Mouse (Mus musculus): ENCODE results near the gene Cercam.
"Not testable (repeated sequence)": the region's sequence is repeated elsewhere in the genome, so short reads cannot be mapped to it uniquely, and the experiment has no call there.

Gene Cercam

GRCm38 (mm10) chr2:29853736-29854135, 15.2 kb upstream of the Cercam start:
- no peak for DNase-seq (ENCODE audit: low spot score in 2 of 2)

- no peak for DNase-seq (ENCODE audit: low spot score in 2 of 2)
Measured at GRCm38 (mm10) chr2:29855585-29856210, 13.3 kb upstream of the Cercam start.

- no peak for DNase-seq (ENCODE audit: low spot score in 2 of 2)
Measured at GRCm38 (mm10) chr2:29856451-29857260, 12.3 kb upstream of the Cercam start.

GRCm38 (mm10) chr2:29857341-29857740, 11.6 kb upstream of the Cercam start:
- DNase-seq (ENCODE audit: low spot score in 2 of 2), result no peak

- no peak for DNase-seq (ENCODE audit: low spot score in 2 of 2)
Measured at GRCm38 (mm10) chr2:29857967-29858366, 11.0 kb upstream of the Cercam start.

- DNase-seq (ENCODE audit: low spot score in 2 of 2), result peak; percentile 51 to 59
Measured at GRCm38 (mm10) chr2:29858748-29859473, 10.1 kb upstream of the Cercam start.

GRCm38 (mm10) chr2:29865125-29865524, 3.8 kb upstream of the Cercam start:
- DNase-seq (ENCODE audit: low spot score in 2 of 2), result no peak

GRCm38 (mm10) chr2:29869646-29870451, 885 bp downstream of the Cercam start:
- no peak for DNase-seq (ENCODE audit: low spot score in 2 of 2)

GRCm38 (mm10) chr2:29872581-29873295, 3.8 kb downstream of the Cercam start:
- DNase-seq (ENCODE audit: low spot score in 2 of 2), result no peak

GRCm38 (mm10) chr2:29873801-29874200, 4.8 kb downstream of the Cercam start:
- DNase-seq (ENCODE audit: low spot score in 2 of 2), result no peak

GRCm38 (mm10) chr2:29878061-29878460, 9.1 kb downstream of the Cercam start:
- no peak for DNase-seq (ENCODE audit: low spot score in 2 of 2)

- no peak for DNase-seq (ENCODE audit: low spot score in 2 of 2)
Measured at GRCm38 (mm10) chr2:29879191-29879590, 10.2 kb downstream of the Cercam start.

- no peak for DNase-seq (ENCODE audit: low spot score in 2 of 2)
Measured at GRCm38 (mm10) chr2:29879964-29880830, 11.2 kb downstream of the Cercam start.

- not testable (repeated sequence) for DNase-seq (ENCODE audit: low spot score in 2 of 2)
Measured at GRCm38 (mm10) chr2:29886659-29887292, 17.8 kb downstream of the Cercam start.

- DNase-seq (ENCODE audit: low spot score in 2 of 2), result peak; percentile 100
Measured at GRCm38 (mm10) chr2:29889066-29889944, 20.3 kb downstream of the Cercam start, which contains the start of gene Odf2. Gene Odf2 (plus strand): TSS chr2:29889221.

- peak; percentile 47 to 75 for DNase-seq (ENCODE audit: low spot score in 2 of 2)
Measured at GRCm38 (mm10) chr2:29889991-29890833, 21.2 kb downstream of the Cercam start.

GRCm38 (mm10) chr2:29891773-29892172, 22.8 kb downstream of the Cercam start:
- no peak for DNase-seq (ENCODE audit: low spot score in 2 of 2)
